Mouse (Mus musculus) limb, embryonic 12.5 days (tissue): ENCODE results near the gene Tcp10a. TPM values are rescaled to one million over a fixed set of nuclear protein-coding genes. Genes with fewer than 3 reads are reported as not detected.
"Not testable (repeated sequence)": the region's sequence is repeated elsewhere in the genome, so short reads cannot be mapped to it uniquely, and the experiment has no call there.

Source experiments
- ATAC-seq: fragments of 200-750 bp; cut with Nextera tagmentation; 2 replicates; pipeline ENCODE4 v1.8.0; 2017; ENCODE audit warnings: low read depth, moderate TSS enrichment; ENCODE audit not compliant: insufficient number of reproducible peaks, insufficient read depth, low FRiP score, low TSS enrichment
- H3K27ac ChIP-seq: fragments of 300-500 bp; sonication (generic); 2 replicates; pipeline ENCODE4 v1.5.1; 2016; ENCODE audit warnings: mild to moderate bottlenecking, moderate library complexity
- H3K27me3 ChIP-seq: fragments of 300-500 bp; sonication (generic); 2 replicates; pipeline ENCODE4 v1.6.1; 2016; ENCODE audit warnings: mild to moderate bottlenecking, moderate library complexity
- H3K36me3 ChIP-seq: fragments of 300-500 bp; sonication (generic); 2 replicates; pipeline ENCODE4 v1.6.1; 2016; ENCODE audit warnings: mild to moderate bottlenecking, moderate library complexity
- H3K4me1 ChIP-seq: fragments of 300-500 bp; sonication (generic); replicated peaks from 2 replicates; pipeline ENCODE4 v1.6.1; 2016
- H3K4me2 ChIP-seq: fragments of 300-500 bp; sonication (generic); 2 replicates; pipeline ENCODE4 v1.6.1; 2016; ENCODE audit warnings: mild to moderate bottlenecking, moderate library complexity
- H3K4me3 ChIP-seq: fragments of 300-500 bp; sonication (generic); replicated peaks from 2 replicates; pipeline ENCODE4 v1.5.1; 2016; ENCODE audit warnings: mild to moderate bottlenecking
- H3K9ac ChIP-seq: fragments of 300-500 bp; sonication (generic); replicated peaks from 2 replicates; pipeline ENCODE4 v1.6.1; 2016; ENCODE audit warnings: mild to moderate bottlenecking, moderate library complexity
- H3K9me3 ChIP-seq: fragments of 300-500 bp; sonication (generic); 2 replicates; pipeline ENCODE4 v1.6.1; 2016; ENCODE audit warnings: mild to moderate bottlenecking, moderate library complexity
- WGBS: fragments of 180-500 bp; shearing (Covaris S2); methylation state at CpG from one replicate; pipeline ENCODE4 v1.1.7; 2016; 5-methylcytosine and 5-hydroxymethylcytosine counted together
- polyA plus RNA-seq: library from polyadenylated mRNA; unstranded; fragments of >200 nt; fragmentation: Nextera tagmentation; extraction: Ambion mirVana; gene quantifications from 2 replicates; pipeline ENCODE4 v1.2.1, GENCODE M21; 2016

Gene Tcp10a
- polyA plus RNA-seq, 1 experiment from 2014 or later: not detected

DNA sequence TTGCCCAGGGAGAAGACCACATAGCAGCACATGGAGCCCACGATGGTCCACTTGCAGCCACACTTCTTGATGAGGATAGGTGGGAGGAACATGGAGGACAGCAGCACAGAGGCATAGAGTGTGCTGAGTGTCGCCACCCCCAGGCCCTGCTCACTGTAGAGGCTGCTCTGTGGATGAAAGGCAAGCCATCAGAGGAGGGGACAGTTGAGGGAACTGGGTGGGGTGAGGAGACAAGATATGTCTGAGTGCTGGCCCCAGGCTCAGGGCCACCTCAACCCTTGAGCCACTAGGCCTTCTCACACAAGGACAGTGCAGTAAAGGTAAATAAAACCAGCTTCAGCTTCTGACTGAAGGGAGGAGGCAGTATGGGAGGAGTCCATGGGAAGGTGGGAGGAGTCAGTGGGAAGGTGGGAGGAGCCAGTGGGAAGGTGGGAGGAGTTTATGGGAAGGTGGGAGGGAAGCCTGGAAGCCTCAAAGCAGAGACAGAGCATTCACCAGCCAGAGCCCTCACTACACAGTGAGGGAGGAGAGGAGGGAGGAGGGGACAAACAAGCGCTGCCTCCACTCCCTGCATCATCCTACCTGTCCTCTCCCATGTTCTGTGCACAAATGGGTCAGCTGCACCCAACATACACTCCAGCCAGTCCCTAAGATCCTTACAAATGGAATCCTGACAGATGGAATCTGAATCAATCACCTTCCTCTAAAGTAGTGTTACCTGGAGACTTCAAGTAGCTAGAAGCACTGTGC lies 52.7 kb downstream of the Tcp10a start:
- H3K4me1 ChIP-seq, H3K27me3 ChIP-seq, H3K4me3 ChIP-seq, H3K4me2 ChIP-seq, ATAC-seq, H3K9me3 ChIP-seq, H3K27ac ChIP-seq, H3K36me3 ChIP-seq, H3K9ac ChIP-seq: not testable (repeated sequence)
- WGBS: 82% methylated on average over 1 of the region's 3 CpGs

DNA sequence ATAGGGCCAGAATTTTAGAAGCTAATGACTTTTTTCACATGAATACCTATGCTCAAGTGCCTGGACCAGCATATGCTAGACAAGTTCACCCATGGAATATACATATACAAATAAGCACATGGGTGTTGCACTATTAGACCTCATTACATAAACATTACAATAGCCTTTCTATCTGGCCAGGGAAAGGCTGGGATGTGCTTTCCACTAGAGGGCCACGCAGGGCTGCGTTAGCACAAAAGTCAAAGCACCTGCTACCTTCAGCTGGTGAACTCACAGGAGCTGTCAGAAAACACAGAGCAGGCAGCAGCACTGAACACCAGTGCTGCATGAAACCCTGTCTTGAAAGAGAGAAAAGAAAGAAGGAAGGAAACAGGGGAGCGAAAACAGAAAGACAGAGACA lies 53.5 kb downstream of the Tcp10a start:
- H3K4me3 ChIP-seq, H3K4me1 ChIP-seq, H3K27ac ChIP-seq, H3K9me3 ChIP-seq, H3K36me3 ChIP-seq, ATAC-seq, H3K27me3 ChIP-seq, H3K4me2 ChIP-seq, H3K9ac ChIP-seq: not testable (repeated sequence)
- WGBS: 56% methylated on average over 2 of the region's 3 CpGs

GRCm38 (mm10) chr17:7382711-7383110 lies 58.3 kb downstream of the Tcp10a start:
- 96% methylated on average over 1 of the region's 3 CpGs for WGBS

GRCm38 (mm10) chr17:7383167-7384143 lies 59.0 kb downstream of the Tcp10a start:
- H3K9me3 ChIP-seq, H3K4me1 ChIP-seq, H3K36me3 ChIP-seq, H3K9ac ChIP-seq, H3K27me3 ChIP-seq, H3K4me2 ChIP-seq, H3K4me3 ChIP-seq, H3K27ac ChIP-seq, ATAC-seq: not testable (repeated sequence)
- 77% methylated on average over 12 of the region's 13 CpGs for whole genome bisulfite sequencing

More at GRCm38 (mm10) chr17:7382711-7383110, 58.3 kb downstream of the Tcp10a start:
- H3K9ac ChIP-seq, H3K9me3 ChIP-seq, H3K27ac ChIP-seq, H3K36me3 ChIP-seq, H3K4me2 ChIP-seq, H3K27me3 ChIP-seq, H3K4me1 ChIP-seq, H3K4me3 ChIP-seq, ATAC-seq: not testable (repeated sequence)

DNA sequence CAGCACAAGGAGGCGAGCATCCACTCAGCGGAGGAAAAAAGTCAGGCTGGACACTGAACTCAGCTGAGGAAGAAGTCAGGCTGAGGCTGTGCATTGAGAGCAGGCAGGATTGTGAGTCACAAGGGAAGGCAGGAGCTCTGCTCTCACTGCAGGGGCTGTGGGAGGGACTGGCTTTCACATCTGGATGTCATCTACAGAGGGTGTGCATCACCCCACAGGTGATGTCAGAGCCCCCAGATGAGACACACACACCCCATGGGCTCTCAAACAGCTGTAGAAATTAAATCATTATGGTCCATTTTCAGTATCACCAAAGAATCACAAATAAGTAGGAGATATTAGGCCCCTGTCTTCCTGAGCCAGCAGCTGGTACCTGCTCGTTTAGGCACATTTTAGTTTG lies 60.9 kb downstream of the Tcp10a start, which contains the start of gene Unc93a2:
Gene Unc93a2 (minus strand): TSS at position 101 of the 400 bp plus-strand sequence.
- H3K27me3 ChIP-seq, ATAC-seq, H3K9ac ChIP-seq, H3K4me1 ChIP-seq, H3K36me3 ChIP-seq, H3K4me2 ChIP-seq, H3K9me3 ChIP-seq, H3K27ac ChIP-seq, H3K4me3 ChIP-seq: not testable (repeated sequence)
- 62% methylated on average over 3 of the region's 3 CpGs for WGBS

GRCm38 (mm10) chr17:7386016-7386415 lies 61.6 kb downstream of the Tcp10a start:
- H3K9ac ChIP-seq, ATAC-seq, H3K4me1 ChIP-seq, H3K27me3 ChIP-seq, H3K4me2 ChIP-seq, H3K36me3 ChIP-seq, H3K27ac ChIP-seq, H3K4me3 ChIP-seq, H3K9me3 ChIP-seq: not testable (repeated sequence)
- WGBS: 72% methylated on average over 8 of the region's 8 CpGs

- WGBS: no CpG with 5 or more reads among the region's 2 CpGs
- H3K4me1 ChIP-seq, H3K4me3 ChIP-seq, H3K36me3 ChIP-seq, H3K27me3 ChIP-seq, H3K9ac ChIP-seq, ATAC-seq, H3K4me2 ChIP-seq, H3K9me3 ChIP-seq, H3K27ac ChIP-seq: not testable (repeated sequence)
Measured at GRCm38 (mm10) chr17:7388341-7388957, 64.0 kb downstream of the Tcp10a start.

DNA sequence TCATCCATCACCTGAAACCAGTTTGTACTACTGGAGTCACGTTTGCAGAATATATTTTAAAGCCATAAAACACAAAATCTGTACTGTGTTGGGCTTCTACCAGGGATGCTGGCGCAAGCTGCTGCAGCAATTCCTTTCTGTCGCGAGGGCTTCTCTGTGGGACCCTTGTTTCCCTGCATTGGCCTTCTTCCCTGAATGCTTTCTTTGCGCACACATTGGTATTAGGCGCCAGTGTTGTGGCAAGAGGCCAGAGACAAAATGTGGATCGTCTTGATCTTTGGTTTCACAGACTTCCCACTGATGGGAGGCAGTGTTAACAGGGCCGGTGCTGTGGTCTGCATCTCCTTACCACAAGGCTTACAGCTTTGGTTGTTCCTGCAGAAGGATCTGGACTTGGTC lies 64.5 kb downstream of the Tcp10a start:
- H3K27me3 ChIP-seq, H3K4me3 ChIP-seq, H3K4me2 ChIP-seq, H3K4me1 ChIP-seq, H3K36me3 ChIP-seq, H3K27ac ChIP-seq, H3K9me3 ChIP-seq, H3K9ac ChIP-seq, ATAC-seq: not testable (repeated sequence)
- 79% methylated on average over 8 of the region's 8 CpGs for WGBS

- WGBS: 76% methylated on average over 7 of the region's 7 CpGs
- H3K4me2 ChIP-seq, ATAC-seq, H3K36me3 ChIP-seq, H3K4me3 ChIP-seq, H3K4me1 ChIP-seq, H3K27me3 ChIP-seq, H3K9me3 ChIP-seq, H3K27ac ChIP-seq, H3K9ac ChIP-seq: not testable (repeated sequence)
Measured at GRCm38 (mm10) chr17:7389898-7390297, 65.5 kb downstream of the Tcp10a start.

GRCm38 (mm10) chr17:7395116-7395515 lies 70.7 kb downstream of the Tcp10a start:
- H3K27ac ChIP-seq, H3K4me3 ChIP-seq, H3K4me1 ChIP-seq, H3K9ac ChIP-seq, H3K36me3 ChIP-seq, H3K4me2 ChIP-seq, H3K9me3 ChIP-seq, ATAC-seq, H3K27me3 ChIP-seq: not testable (repeated sequence)
- WGBS: 91% methylated on average over 7 of the region's 7 CpGs
